Mouse (Mus musculus) embryonic facial prominence, embryonic 14.5 days (tissue): ENCODE results near the gene Acads. TPM values are rescaled to one million over a fixed set of nuclear protein-coding genes. Genes with fewer than 3 reads are reported as not detected.
"Not testable (repeated sequence)": the region's sequence is repeated elsewhere in the genome, so short reads cannot be mapped to it uniquely, and the experiment has no call there.

Experiments
- ATAC-seq: fragments of 200-750 bp; cut with Nextera tagmentation; 2 replicates; pipeline ENCODE4 v1.8.0; 2017; ENCODE audit warnings: low read depth, moderate number of reproducible peaks, moderate TSS enrichment
- DNase-seq: peaks from one replicate; pipeline ENCODE4 v3.0.0-alpha.2; 2015; ENCODE audit warnings: low spot score
- H3K27ac ChIP-seq: fragments of 300-500 bp; sonication (generic); replicated peaks from 2 replicates; pipeline ENCODE4 v1.5.1; 2014; ENCODE audit warnings: low read depth, mild to moderate bottlenecking, low read length, moderate library complexity
- H3K27me3 ChIP-seq: fragments of 300-500 bp; sonication (generic); replicated peaks from 2 replicates; pipeline ENCODE4 v1.6.1; 2014; ENCODE audit warnings: low read length; ENCODE audit not compliant: control insufficient read depth, insufficient read depth
- H3K36me3 ChIP-seq: fragments of 300-500 bp; sonication (generic); 2 replicates; pipeline ENCODE4 v1.6.1; 2014; ENCODE audit warnings: low read length, mixed read lengths; ENCODE audit not compliant: control insufficient read depth, insufficient read depth
- H3K4me1 ChIP-seq: fragments of 300-500 bp; sonication (generic); 2 replicates; pipeline ENCODE4 v1.6.1; 2014; ENCODE audit warnings: antibody characterized with exemption, low read length; ENCODE audit not compliant: control insufficient read depth, insufficient read depth
- H3K4me2 ChIP-seq: fragments of 300-500 bp; sonication (generic); 2 replicates; pipeline ENCODE4 v1.6.1; 2014; ENCODE audit warnings: low read depth, mild to moderate bottlenecking, low read length, moderate library complexity, mixed read lengths
- H3K4me3 ChIP-seq: fragments of 300-500 bp; sonication (generic); 2 replicates; pipeline ENCODE4 v1.5.1; 2014; ENCODE audit warnings: low read depth, mild to moderate bottlenecking, low read length
- H3K9ac ChIP-seq: fragments of 300-500 bp; sonication (generic); 2 replicates; pipeline ENCODE4 v1.6.1; 2014; ENCODE audit warnings: low read depth, mild to moderate bottlenecking, low read length, moderate library complexity, mixed read lengths
- H3K9me3 ChIP-seq: fragments of 300-500 bp; sonication (generic); 2 replicates; pipeline ENCODE4 v1.6.1; 2016; ENCODE audit warnings: low read length; ENCODE audit not compliant: control insufficient read depth
- WGBS: fragments of 180-500 bp; shearing (Covaris S2); extraction: QIAGEN DNeasy Blood & Tissue Kit; methylation state at CpG from one replicate; pipeline ENCODE4 v1.1.7; 2014; 5-methylcytosine and 5-hydroxymethylcytosine counted together
- polyA plus RNA-seq: library from polyadenylated mRNA; unstranded; fragments of >200 nt; fragmentation: Nextera tagmentation; extraction: Ambion mirVana; gene quantifications from 2 replicates; pipeline ENCODE4 v1.2.1, GENCODE M21; 2014

Acads gene
- polyA plus RNA-seq, 1 experiment from 2014 or later, result 28.7 TPM

- Histone ChIP-seq H3K4me1 (no peaks in the 10 kb centered on the region), H3K27me3 (no peaks in the 10 kb centered on the region), H3K4me3 (no peak overlapping the region), H3K36me3 (peaks cover 38% of the 10 kb centered on the region), H3K27ac (no peak overlapping the region), H3K9me3 (no peaks in the 10 kb centered on the region), H3K4me2 (no peak overlapping the region), H3K9ac (no peak overlapping the region)
- DNase-seq (no peak), ATAC-seq (no peak)
- 92% methylated on average over 13 of the region's 13 CpGs for WGBS
Measured at GRCm38 (mm10) chr5:115117467-115117866, 1.7 kb downstream of the Acads start.

GRCm38 (mm10) chr5:115116426-115116825, 2.7 kb downstream of the Acads start:
- 86% methylated on average over 3 of the region's 3 CpGs for WGBS
- Histone ChIP-seq H3K4me2 (no peak overlapping the region), H3K4me3 (no peak overlapping the region), H3K4me1 (no peaks in the 10 kb centered on the region), H3K27me3 (no peaks in the 10 kb centered on the region), H3K36me3 (peaks cover 44% of the 10 kb centered on the region), H3K9me3 (no peaks in the 10 kb centered on the region), H3K27ac (no peak overlapping the region), H3K9ac (no peak overlapping the region)
- DNase-seq (no peak), ATAC-seq (no peak)

- no peaks in the 10 kb centered on the region for H3K4me1 ChIP-seq
- DNase-seq, result no peak
- no peaks in the 10 kb centered on the region for H3K27me3 ChIP-seq
- no peak overlapping the region for H3K4me2 ChIP-seq
- ATAC-seq, result no peak
- no peak overlapping the region for H3K27ac ChIP-seq
- H3K36me3 ChIP-seq, result peaks cover 53% of the 10 kb centered on the region
- WGBS, result 94% methylated on average over 8 of the region's 8 CpGs
- H3K9ac ChIP-seq, result no peak overlapping the region
- no peaks in the 10 kb centered on the region for H3K9me3 ChIP-seq
- no peak overlapping the region for H3K4me3 ChIP-seq
Measured at GRCm38 (mm10) chr5:115114501-115114900, 4.6 kb downstream of the Acads start.

GRCm38 (mm10) chr5:115113244-115113643, 5.9 kb downstream of the Acads start:
- ATAC-seq (no peak), DNase-seq (no peak)
- Histone ChIP-seq H3K36me3 (peaks cover 55% of the 10 kb centered on the region), H3K9ac (no peak overlapping the region), H3K4me1 (no peaks in the 10 kb centered on the region), H3K4me2 (no peak overlapping the region), H3K27ac (no peak overlapping the region), H3K27me3 (no peaks in the 10 kb centered on the region), H3K9me3 (no peaks in the 10 kb centered on the region), H3K4me3 (no peak overlapping the region)
- 96% methylated on average over 12 of the region's 12 CpGs for WGBS

- WGBS, result 82% methylated on average over 8 of the region's 8 CpGs
- no peak overlapping the region for H3K9ac ChIP-seq
- no peak for DNase-seq
- H3K27me3 ChIP-seq, result no peaks in the 10 kb centered on the region
- no peaks in the 10 kb centered on the region for H3K9me3 ChIP-seq
- H3K4me3 ChIP-seq, result no peak overlapping the region
- H3K4me2 ChIP-seq, result no peak overlapping the region
- no peak overlapping the region for H3K27ac ChIP-seq
- H3K36me3 ChIP-seq, result peaks cover 40% of the 10 kb centered on the region
- no peak for ATAC-seq
- H3K4me1 ChIP-seq, result no peaks in the 10 kb centered on the region
Measured at GRCm38 (mm10) chr5:115111156-115111555, 8.0 kb downstream of the Acads start.

- H3K4me1 ChIP-seq, H3K9me3 ChIP-seq, H3K27me3 ChIP-seq, ATAC-seq, H3K27ac ChIP-seq, H3K4me3 ChIP-seq, H3K4me2 ChIP-seq, H3K9ac ChIP-seq, DNase-seq: not testable (repeated sequence)
- H3K36me3 ChIP-seq, result peaks cover 37% of the 10 kb centered on the region
- WGBS, result 94% methylated on average over 23 of the region's 23 CpGs
Measured at GRCm38 (mm10) chr5:115103253-115103652, 15.9 kb downstream of the Acads start.

- DNase-seq (no peak), ATAC-seq (no peak)
- Histone ChIP-seq H3K9ac (no peak overlapping the region), H3K4me2 (no peak overlapping the region), H3K27me3 (no peaks in the 10 kb centered on the region), H3K4me3 (no peak overlapping the region), H3K27ac (no peak overlapping the region), H3K36me3 (peaks cover 48% of the 10 kb centered on the region), H3K9me3 (no peaks in the 10 kb centered on the region), H3K4me1 (no peaks in the 10 kb centered on the region)
- WGBS, result 83% methylated on average over 2 of the region's 2 CpGs
Measured at GRCm38 (mm10) chr5:115102231-115102630, 16.9 kb downstream of the Acads start.

GRCm38 (mm10) chr5:115100473-115100872, 18.7 kb downstream of the Acads start:
- WGBS, result 76% methylated on average over 6 of the region's 6 CpGs
- no peak for DNase-seq
- 0 out of 2 replicates have a peak, but pooled peaks have one; percentile 20 for ATAC-seq
- H3K9ac ChIP-seq, result no peak overlapping the region
- H3K4me3 ChIP-seq, result no peak overlapping the region
- no peaks in the 10 kb centered on the region for H3K4me1 ChIP-seq
- no peak overlapping the region for H3K4me2 ChIP-seq
- no peak overlapping the region for H3K27ac ChIP-seq
- no peaks in the 10 kb centered on the region for H3K9me3 ChIP-seq
- peaks cover 65% of the 10 kb centered on the region for H3K36me3 ChIP-seq
- H3K27me3 ChIP-seq, result no peaks in the 10 kb centered on the region

- WGBS, result 83% methylated on average over 9 of the region's 9 CpGs
- Histone ChIP-seq H3K9me3 (no peaks in the 10 kb centered on the region), H3K27ac (no peak overlapping the region), H3K36me3 (peaks cover 70% of the 10 kb centered on the region), H3K9ac (no peak overlapping the region), H3K4me2 (no peak overlapping the region), H3K4me3 (no peak overlapping the region), H3K27me3 (no peaks in the 10 kb centered on the region), H3K4me1 (no peaks in the 10 kb centered on the region)
- DNase-seq (no peak), ATAC-seq (no peak)
Measured at GRCm38 (mm10) chr5:115099991-115100390, 19.2 kb downstream of the Acads start.
